Mouse (Mus musculus) liver, embryonic 16.5 days (tissue): ENCODE data around the gene Peli1. TPM values are rescaled to one million over a fixed set of nuclear protein-coding genes. Genes with fewer than 3 reads are reported as not detected.

ENCODE experiments used
- ATAC-seq: fragments of 200-750 bp; cut with Nextera tagmentation; 2 replicates; pipeline ENCODE4 v1.8.0; 2017; ENCODE audit warnings: low read depth, mild to moderate bottlenecking, moderate number of reproducible peaks, moderate library complexity
- H3K27ac ChIP-seq: fragments of 300-500 bp; sonication (generic); 2 replicates; pipeline ENCODE4 v1.5.1; 2014; ENCODE audit warnings: mild to moderate bottlenecking, low read length
- H3K27me3 ChIP-seq: fragments of 300-500 bp; sonication (generic); 2 replicates; pipeline ENCODE4 v1.6.1; 2014; ENCODE audit warnings: low read depth, low read length, mixed read lengths; ENCODE audit not compliant: control insufficient read depth, insufficient read depth
- H3K36me3 ChIP-seq: fragments of 300-500 bp; sonication (generic); 2 replicates; pipeline ENCODE4 v1.6.1; 2014; ENCODE audit warnings: mild to moderate bottlenecking; ENCODE audit not compliant: control insufficient read depth, insufficient read depth
- H3K4me1 ChIP-seq: fragments of 300-500 bp; sonication (generic); 2 replicates; pipeline ENCODE4 v1.6.1; 2014; ENCODE audit warnings: low read depth, low read length, mixed read lengths; ENCODE audit not compliant: control insufficient read depth
- H3K4me2 ChIP-seq: fragments of 300-500 bp; sonication (generic); 2 replicates; pipeline ENCODE4 v1.6.1; 2014; ENCODE audit warnings: low read depth, low read length, mixed read lengths
- H3K4me3 ChIP-seq: fragments of 300-500 bp; sonication (generic); 2 replicates; pipeline ENCODE4 v1.5.1; 2014; ENCODE audit warnings: low read depth, mild to moderate bottlenecking, low read length
- H3K9ac ChIP-seq: fragments of 300-500 bp; sonication (generic); 2 replicates; pipeline ENCODE4 v1.6.1; 2014; ENCODE audit warnings: low read depth, low read length
- H3K9me3 ChIP-seq: fragments of 300-500 bp; sonication (generic); replicated peaks from 2 replicates; pipeline ENCODE4 v1.6.1; 2016; ENCODE audit warnings: low read length; ENCODE audit not compliant: control insufficient read depth
- WGBS: fragments of 180-500 bp; shearing (Covaris S2); extraction: QIAGEN DNeasy Blood & Tissue Kit; methylation state at CpG from one replicate; pipeline ENCODE4 v1.1.7; 2014; ENCODE audit not compliant: insufficient replicate concordance; 5-methylcytosine and 5-hydroxymethylcytosine counted together
- polyA plus RNA-seq: library from polyadenylated mRNA; unstranded; fragments of >200 nt; fragmentation: Nextera tagmentation; extraction: Ambion mirVana; gene quantifications from 2 replicates; pipeline ENCODE4 v1.2.1, GENCODE M21; 2015

Peli1 gene
- polyA plus RNA-seq: 9.4 and 9.6 TPM in 2 replicates

GRCm38 (mm10) chr11:21091067-21091427 is at the start of gene Peli1:
Gene Peli1, plus strand, starts transcription at chr11:21091291.
- peak within 1 kb of the TSS; percentile 98 for H3K9ac ChIP-seq
- peak within 1 kb of the TSS; percentile 98 for H3K4me3 ChIP-seq
- peaks cover 10% of the 10 kb centered on the region for H3K4me1 ChIP-seq
- ATAC-seq: peak; percentile 99
- H3K27me3 ChIP-seq: peaks cover 4% of the 10 kb centered on the region
- H3K9me3 ChIP-seq: no peaks in the 10 kb centered on the region
- under 1% methylated on average over 23 of the region's 24 CpGs for WGBS
- H3K36me3 ChIP-seq: no peaks in the 10 kb centered on the region
- peak within 1 kb of the TSS; percentile 68 for H3K4me2 ChIP-seq
- peak within 1 kb of the TSS; percentile 95 for H3K27ac ChIP-seq

GRCm38 (mm10) chr11:21042590-21042989 is 48.5 kb upstream of the Peli1 start:
- no peak overlapping the region for H3K4me2 ChIP-seq
- H3K27me3 ChIP-seq: no peaks in the 10 kb centered on the region
- H3K4me3 ChIP-seq: no peak overlapping the region
- H3K27ac ChIP-seq: no peak overlapping the region
- H3K36me3 ChIP-seq: no peaks in the 10 kb centered on the region
- H3K9me3 ChIP-seq: no peaks in the 10 kb centered on the region
- H3K4me1 ChIP-seq: no peaks in the 10 kb centered on the region
- ATAC-seq: no peak
- WGBS: 38% methylated on average over 5 of the region's 5 CpGs
- no peak overlapping the region for H3K9ac ChIP-seq

- H3K9me3 ChIP-seq: no peaks in the 10 kb centered on the region
- H3K27ac ChIP-seq: no peak overlapping the region
- WGBS: 40% methylated on average over 2 of the region's 2 CpGs
- no peaks in the 10 kb centered on the region for H3K4me1 ChIP-seq
- no peaks in the 10 kb centered on the region for H3K36me3 ChIP-seq
- no peak overlapping the region for H3K4me3 ChIP-seq
- no peak overlapping the region for H3K4me2 ChIP-seq
- H3K27me3 ChIP-seq: no peaks in the 10 kb centered on the region
- no peak overlapping the region for H3K9ac ChIP-seq
- ATAC-seq: no peak
These were observed 44.9 kb upstream of the Peli1 start for GRCm38 (mm10) chr11:21046188-21046587.

GRCm38 (mm10) chr11:21047921-21048320 is 43.2 kb upstream of the Peli1 start:
- Histone ChIP-seq H3K4me1 (no peaks in the 10 kb centered on the region; the same call in 1 of the 2 replicates), H3K36me3 (no peaks in the 10 kb centered on the region), H3K4me2 (no peak overlapping the region), H3K27ac (no peak overlapping the region), H3K27me3 (no peaks in the 10 kb centered on the region), H3K9ac (no peak overlapping the region), H3K4me3 (no peak overlapping the region), H3K9me3 (no peaks in the 10 kb centered on the region)
- no peak for ATAC-seq
- 46% methylated on average over 2 of the region's 2 CpGs for WGBS

GRCm38 (mm10) chr11:21051716-21052115 is 39.4 kb upstream of the Peli1 start:
- no peaks in the 10 kb centered on the region for H3K9me3 ChIP-seq
- no peak overlapping the region for H3K27ac ChIP-seq
- WGBS: 71% methylated on average over 9 of the region's 9 CpGs
- no peak overlapping the region for H3K4me3 ChIP-seq
- H3K27me3 ChIP-seq: no peaks in the 10 kb centered on the region
- no peaks in the 10 kb centered on the region for H3K36me3 ChIP-seq
- ATAC-seq: no peak
- H3K4me1 ChIP-seq: no peaks in the 10 kb centered on the region; the same call in 1 of the 2 replicates
- H3K9ac ChIP-seq: no peak overlapping the region
- no peak overlapping the region for H3K4me2 ChIP-seq

- no peak overlapping the region for H3K4me2 ChIP-seq
- H3K9ac ChIP-seq: no peak overlapping the region
- no peak for ATAC-seq
- no peaks in the 10 kb centered on the region; the same call in 1 of the 2 replicates for H3K4me1 ChIP-seq
- H3K36me3 ChIP-seq: no peaks in the 10 kb centered on the region
- H3K9me3 ChIP-seq: no peaks in the 10 kb centered on the region
- no peak overlapping the region for H3K27ac ChIP-seq
- H3K27me3 ChIP-seq: no peaks in the 10 kb centered on the region
- no peak overlapping the region for H3K4me3 ChIP-seq
These were observed 36.5 kb upstream of the Peli1 start for GRCm38 (mm10) chr11:21054587-21054986.

- no peak overlapping the region for H3K9ac ChIP-seq
- H3K27ac ChIP-seq: no peak overlapping the region
- H3K36me3 ChIP-seq: no peaks in the 10 kb centered on the region
- WGBS: 76% methylated on average over 13 of the region's 13 CpGs
- H3K4me1 ChIP-seq: no peaks in the 10 kb centered on the region; the same call in 1 of the 2 replicates
- H3K4me2 ChIP-seq: no peak overlapping the region
- ATAC-seq: no peak
- no peaks in the 10 kb centered on the region for H3K9me3 ChIP-seq
- no peaks in the 10 kb centered on the region for H3K27me3 ChIP-seq
- no peak overlapping the region for H3K4me3 ChIP-seq
These were observed 34.8 kb upstream of the Peli1 start for GRCm38 (mm10) chr11:21056109-21056850.

- ATAC-seq: peak; percentile 69
- Histone ChIP-seq H3K27ac (no peak overlapping the region), H3K36me3 (no peaks in the 10 kb centered on the region), H3K9me3 (no peaks in the 10 kb centered on the region), H3K4me2 (no peak overlapping the region), H3K4me1 (no peaks in the 10 kb centered on the region; the same call in 1 of the 2 replicates), H3K9ac (no peak overlapping the region), H3K27me3 (no peaks in the 10 kb centered on the region), H3K4me3 (no peak overlapping the region)
- WGBS: 52% methylated on average over 17 of the region's 17 CpGs
These were observed 33.3 kb upstream of the Peli1 start for GRCm38 (mm10) chr11:21057511-21058414.

- peak; percentile 65; the same call in 1 of the 2 replicates for ATAC-seq
- 53% methylated on average over 5 of the region's 5 CpGs for WGBS
- H3K27ac ChIP-seq: no peak overlapping the region
- H3K4me2 ChIP-seq: no peak overlapping the region
- no peak overlapping the region for H3K9ac ChIP-seq
- no peaks in the 10 kb centered on the region for H3K9me3 ChIP-seq
- H3K27me3 ChIP-seq: no peaks in the 10 kb centered on the region
- no peaks in the 10 kb centered on the region for H3K36me3 ChIP-seq
- H3K4me1 ChIP-seq: no peaks in the 10 kb centered on the region; the same call in 1 of the 2 replicates
- no peak overlapping the region for H3K4me3 ChIP-seq
These were observed 32.7 kb upstream of the Peli1 start for GRCm38 (mm10) chr11:21058415-21058781.
